Mouse (Mus musculus) limb, embryonic 14.5 days (tissue): ENCODE results near the gene Rpl38. TPM values are rescaled to one million over a fixed set of nuclear protein-coding genes. Genes with fewer than 3 reads are reported as not detected.

ENCODE experiments used
- ATAC-seq: fragments of 200-750 bp; cut with Nextera tagmentation; 2 replicates; pipeline ENCODE4 v1.8.0; 2017; ENCODE audit warnings: low read depth, moderate number of reproducible peaks, moderate TSS enrichment; ENCODE audit not compliant: low FRiP score
- DNase-seq: peaks from one replicate; pipeline ENCODE4 v3.0.0-alpha.2; 2015; ENCODE audit warnings: low spot score
- H3K27ac ChIP-seq: fragments of 300-500 bp; sonication (generic); replicated peaks from 2 replicates; pipeline ENCODE4 v1.5.1; 2014; ENCODE audit warnings: low read depth, mild to moderate bottlenecking, low read length, moderate library complexity, mixed read lengths
- H3K27me3 ChIP-seq: fragments of 300-500 bp; sonication (generic); 2 replicates; pipeline ENCODE4 v1.6.1; 2014; ENCODE audit warnings: low read length, mixed read lengths; ENCODE audit not compliant: control insufficient read depth, insufficient read depth
- H3K36me3 ChIP-seq: fragments of 300-500 bp; sonication (generic); 2 replicates; pipeline ENCODE4 v1.6.1; 2014; ENCODE audit warnings: mild to moderate bottlenecking, low read length, moderate library complexity, mixed read lengths; ENCODE audit not compliant: control insufficient read depth, insufficient read depth
- H3K4me1 ChIP-seq: fragments of 300-500 bp; sonication (generic); 2 replicates; pipeline ENCODE4 v1.6.1; 2014; ENCODE audit warnings: antibody characterized with exemption, low read length, mixed read lengths; ENCODE audit not compliant: control insufficient read depth, insufficient read depth
- H3K4me2 ChIP-seq: fragments of 300-500 bp; sonication (generic); replicated peaks from 2 replicates; pipeline ENCODE4 v1.6.1; 2014; ENCODE audit warnings: low read depth, mild to moderate bottlenecking, low read length, moderate library complexity; ENCODE audit not compliant: severe bottlenecking
- H3K4me3 ChIP-seq: fragments of 300-500 bp; sonication (generic); replicated peaks from 2 replicates; pipeline ENCODE4 v1.5.1; 2014; ENCODE audit warnings: low read length
- H3K9ac ChIP-seq: fragments of 300-500 bp; sonication (generic); 2 replicates; pipeline ENCODE4 v1.6.1; 2014; ENCODE audit warnings: mild to moderate bottlenecking, low read depth, low read length, moderate library complexity; ENCODE audit not compliant: severe bottlenecking
- H3K9me3 ChIP-seq: fragments of 300-500 bp; sonication (generic); 2 replicates; pipeline ENCODE4 v1.6.1; 2016; ENCODE audit warnings: low read length; ENCODE audit not compliant: control insufficient read depth
- POLR2A ChIP-seq: fragments of 200-500 bp; IDR thresholded peaks from 2 replicates; pipeline ENCODE4 v1.8.0; 2012; ENCODE audit warnings: inconsistent platforms, mild to moderate bottlenecking, moderate library complexity, borderline replicate concordance; ENCODE audit not compliant: insufficient read depth, insufficient read length; ENCODE audit errors: extremely low read depth
- WGBS: fragments of 180-500 bp; shearing (Covaris S2); extraction: QIAGEN DNeasy Blood & Tissue Kit; methylation state at CpG from one replicate; pipeline ENCODE4 v1.1.7; 2014; 5-methylcytosine and 5-hydroxymethylcytosine counted together
- polyA plus RNA-seq, 2 experiments: library from polyadenylated mRNA; depleted of rRNA in 1 of 2; stranded (reverse) in 1 of 2; unstranded in 1 of 2; fragments of >200 nt; fragmentation: Nextera tagmentation in 1 of 2; extraction: Ambion mirVana in 1 of 2; gene quantifications; 2 replicates each; pipeline versions ENCODE4 v1.2.1 to v1.2.3; 2012 to 2014

Rpl38 gene
- polyA plus RNA-seq, 2 experiments: 1,139 to 2,419 TPM

DNA sequence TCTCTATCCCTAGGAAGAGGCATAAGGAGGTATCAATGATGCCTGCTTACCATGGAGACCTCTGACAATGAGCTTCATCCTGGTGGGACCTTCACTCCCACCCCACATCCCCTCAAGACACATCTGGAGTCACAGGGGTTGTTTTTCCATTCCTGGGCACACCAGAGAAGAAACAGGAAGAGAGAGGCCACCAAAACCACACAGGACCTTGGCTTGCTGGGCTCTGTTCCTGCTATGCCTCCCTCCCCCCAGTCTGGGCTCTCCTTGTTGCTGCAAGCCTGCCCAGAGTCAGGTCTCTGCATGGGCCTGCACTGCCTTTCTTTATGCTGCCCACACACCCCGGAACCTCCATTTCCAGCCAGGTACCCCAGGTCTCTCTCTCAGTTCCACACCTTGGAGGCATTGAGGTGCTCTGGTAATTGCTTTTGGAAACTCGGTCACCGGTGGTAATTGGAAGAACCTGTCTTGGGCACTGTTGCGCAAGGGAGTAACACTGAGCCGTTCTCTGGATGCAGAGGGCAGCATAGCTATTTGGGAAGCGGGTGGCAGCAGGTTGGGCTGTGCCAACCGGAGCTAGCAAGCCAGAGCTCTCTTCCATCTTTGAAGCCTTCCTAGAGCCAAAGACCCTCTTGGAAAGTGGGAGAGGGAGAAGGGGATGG lies 12.8 kb upstream of the Rpl38 start:
- Histone ChIP-seq H3K9ac (no peak overlapping the region), H3K36me3 (no peaks in the 10 kb centered on the region), H3K9me3 (no peaks in the 10 kb centered on the region), H3K27me3 (no peaks in the 10 kb centered on the region), H3K4me1 (no peaks in the 10 kb centered on the region), H3K27ac (no peak overlapping the region), H3K4me2 (no peak overlapping the region), H3K4me3 (no peak overlapping the region)
- WGBS: 77% methylated on average over 7 of the region's 7 CpGs
- no peak for DNase-seq
- no peak for ATAC-seq
- no peak for TF ChIP-seq POLR2A

DNA sequence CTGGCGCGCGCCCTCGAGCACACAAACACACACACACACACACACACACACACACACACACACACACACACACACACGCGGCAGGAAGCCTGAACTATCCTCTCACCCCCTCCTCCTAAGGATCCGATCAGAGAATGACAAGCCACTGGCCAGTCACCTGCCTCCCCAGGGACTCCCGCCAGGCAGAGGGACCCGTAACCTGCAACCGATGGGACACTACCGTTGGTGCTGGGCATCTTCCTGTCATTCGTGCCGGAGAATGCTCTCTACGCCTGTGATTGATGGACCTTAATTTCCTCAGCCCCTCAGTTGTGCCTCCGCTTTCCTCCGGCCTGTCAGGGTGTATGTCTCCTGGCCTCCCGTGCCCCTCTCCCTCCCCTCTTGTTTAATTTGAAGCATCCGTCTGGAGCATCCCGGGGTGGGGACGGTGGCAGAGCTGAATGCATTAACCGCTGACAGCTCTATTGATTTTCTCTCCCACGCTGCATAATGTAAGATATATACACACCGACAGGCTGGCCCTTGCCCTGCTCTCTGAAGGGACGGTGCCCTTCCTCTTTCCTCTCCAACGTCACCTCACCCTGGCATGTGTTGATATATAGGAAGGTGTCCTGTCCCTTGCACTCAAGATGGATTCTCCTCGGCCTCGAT lies 11.2 kb upstream of the Rpl38 start:
- ATAC-seq (no peak), DNase-seq (no peak)
- H3K27ac ChIP-seq: no peak overlapping the region
- H3K9ac ChIP-seq: no peak overlapping the region
- no peak overlapping the region for H3K4me2 ChIP-seq
- 31% methylated on average over 21 of the region's 27 CpGs for WGBS
- no peaks in the 10 kb centered on the region for H3K9me3 ChIP-seq
- H3K36me3 ChIP-seq: no peaks in the 10 kb centered on the region
- no peak for TF ChIP-seq POLR2A
- H3K4me1 ChIP-seq: no peaks in the 10 kb centered on the region
- H3K4me3 ChIP-seq: no peak overlapping the region
- no peaks in the 10 kb centered on the region for H3K27me3 ChIP-seq

DNA sequence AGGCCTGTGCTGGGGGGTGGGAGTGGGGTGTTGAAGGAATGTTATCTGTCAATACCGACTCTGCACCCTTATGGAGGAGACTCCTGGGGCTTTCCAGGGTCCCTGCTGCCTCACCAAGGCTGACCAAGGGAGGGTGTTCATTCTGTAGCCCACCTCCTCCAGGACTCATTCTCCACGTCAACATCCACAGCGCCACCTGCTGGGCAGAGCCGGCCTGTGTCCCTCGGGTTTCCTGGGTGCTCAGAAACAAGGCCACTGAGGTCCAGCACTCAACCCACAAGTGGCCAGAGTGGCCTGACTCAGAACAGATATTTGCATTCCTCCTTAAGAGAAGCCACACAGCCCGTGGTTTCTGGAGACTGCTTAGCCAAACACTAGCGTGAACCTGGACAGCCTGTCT lies 10.6 kb upstream of the Rpl38 start:
- 24% methylated on average over 7 of the region's 7 CpGs for WGBS
- DNase-seq: no peak
- H3K4me2 ChIP-seq: no peak overlapping the region

GRCm38 (mm10) chr11:114662161-114662560 lies 6.2 kb upstream of the Rpl38 start:
- Histone ChIP-seq H3K4me2 (no peak overlapping the region), H3K27me3 (no peaks in the 10 kb centered on the region), H3K4me1 (no peaks in the 10 kb centered on the region), H3K4me3 (no peak overlapping the region), H3K36me3 (no peaks in the 10 kb centered on the region), H3K9ac (no peak overlapping the region), H3K9me3 (no peaks in the 10 kb centered on the region), H3K27ac (no peak overlapping the region)
- TF ChIP-seq POLR2A: no peak
- WGBS: 89% methylated on average over 14 of the region's 14 CpGs
- DNase-seq (no peak), ATAC-seq (no peak)

More for the DNA sequence above, 10.6 kb upstream of the Rpl38 start:
- Histone ChIP-seq H3K36me3 (no peaks in the 10 kb centered on the region), H3K4me1 (no peaks in the 10 kb centered on the region), H3K27me3 (no peaks in the 10 kb centered on the region), H3K9me3 (no peaks in the 10 kb centered on the region), H3K4me3 (no peak overlapping the region), H3K9ac (no peak overlapping the region), H3K27ac (no peak overlapping the region)
- TF ChIP-seq POLR2A: no peak
- ATAC-seq: no peak

DNA sequence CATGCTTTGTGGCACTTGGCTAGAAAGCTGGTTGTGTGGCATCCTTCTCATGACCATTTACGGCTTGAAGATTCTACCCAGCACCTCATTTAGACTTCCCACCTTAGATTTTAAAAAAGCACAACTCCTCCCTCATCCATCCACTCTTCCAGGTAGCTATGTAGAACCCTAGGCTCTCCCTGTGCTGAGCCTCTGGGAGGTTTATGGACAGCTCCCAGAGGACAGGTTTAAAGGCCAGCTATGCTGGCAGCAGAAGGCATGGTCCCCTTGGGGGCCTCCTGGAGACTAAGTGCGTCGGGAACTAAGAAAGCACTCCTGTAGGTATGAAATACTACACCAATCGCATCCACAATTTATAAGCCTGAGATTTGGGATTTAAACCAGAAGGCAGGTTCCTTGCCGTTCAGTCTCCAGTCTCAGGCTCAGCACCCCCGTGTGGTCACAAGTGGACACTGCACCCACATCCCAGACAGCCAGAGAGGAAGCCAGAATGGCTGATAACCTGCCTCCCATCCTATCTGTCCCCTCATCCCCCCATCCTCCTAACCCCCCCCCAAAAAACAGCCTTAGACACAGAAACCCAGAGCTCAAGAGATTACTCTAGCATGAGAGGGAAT lies 5.5 kb upstream of the Rpl38 start:
- Histone ChIP-seq H3K27me3 (no peaks in the 10 kb centered on the region), H3K36me3 (no peaks in the 10 kb centered on the region), H3K27ac (no peak overlapping the region), H3K9ac (no peak overlapping the region), H3K4me3 (no peak overlapping the region), H3K4me2 (no peak overlapping the region), H3K9me3 (no peaks in the 10 kb centered on the region), H3K4me1 (no peaks in the 10 kb centered on the region)
- DNase-seq: no peak
- WGBS: 22% methylated on average over 6 of the region's 6 CpGs
- ATAC-seq: no peak; the same call in 1 of the 2 replicates
- TF ChIP-seq POLR2A: no peak
